Mouse (Mus musculus) lung, adult 2 months (tissue): Measurements from ENCODE around the gene Ksr2. TPM values are rescaled to one million over a fixed set of nuclear protein-coding genes. Genes with fewer than 3 reads are reported as not detected.

ENCODE experiments used
- DNase-seq: peaks from one replicate; pipeline ENCODE4 v3.0.0; 2022
- H3K4me1 ChIP-seq: fragments of 200-500 bp; 2 replicates; pipeline ENCODE4 v1.6.1; 2011; ENCODE audit warnings: low read length; ENCODE audit not compliant: control insufficient read depth, insufficient read depth
- H3K4me3 ChIP-seq: fragments of 200-500 bp; replicated peaks from 2 replicates; pipeline ENCODE3; 2011; ENCODE audit warnings: low read depth, mild to moderate bottlenecking, control low read depth, low read length; ENCODE audit errors: extremely low read depth
- CTCF ChIP-seq: fragments of 200-500 bp; IDR thresholded peaks from 2 replicates; pipeline ENCODE4 v1.5.1; 2011; ENCODE audit warnings: mild to moderate bottlenecking, low read length, control low read depth; ENCODE audit not compliant: insufficient read depth
- POLR2A ChIP-seq: fragments of 200-500 bp; IDR thresholded peaks from 2 replicates; pipeline ENCODE4 v1.6.1; 2011; ENCODE audit warnings: low read depth, mild to moderate bottlenecking, control low read depth, low read length, borderline replicate concordance; ENCODE audit errors: extremely low read depth
- WGBS: fragments of 180-500 bp; shearing (Covaris S2); methylation state at CpG from one replicate; pipeline ENCODE4 v1.1.7; 2018; 5-methylcytosine and 5-hydroxymethylcytosine counted together
- polyA plus RNA-seq: library from polyadenylated mRNA; depleted of rRNA; stranded (reverse); fragments of >200 nt; gene quantifications from 2 replicates; pipeline ENCODE4 v1.2.3, GENCODE M21; 2012

The Ksr2 gene
- polyA plus RNA-seq, 1 experiment = 0.06 TPM

- 72% methylated on average over 14 of the region's 14 CpGs for WGBS
- TF ChIP-seq POLR2A (no peak), CTCF (no peak)
- H3K4me1 ChIP-seq = no peaks in the 10 kb centered on the region
- no peak for DNase-seq
- H3K4me3 ChIP-seq = no peak overlapping the region
Observed at GRCm38 (mm10) chr5:117572428-117572827, 158.6 kb downstream of the Ksr2 start.

GRCm38 (mm10) chr5:117574894-117575293, 161.1 kb downstream of the Ksr2 start:
- TF ChIP-seq CTCF (no peak), POLR2A (no peak)
- no peak for DNase-seq
- Histone ChIP-seq H3K4me1 (no peaks in the 10 kb centered on the region), H3K4me3 (no peak overlapping the region)
- WGBS = 54% methylated on average over 7 of the region's 7 CpGs

- TF ChIP-seq CTCF (no peak), POLR2A (no peak)
- no peak for DNase-seq
- no peak overlapping the region for H3K4me3 ChIP-seq
- H3K4me1 ChIP-seq = no peaks in the 10 kb centered on the region
- 79% methylated on average over 5 of the region's 5 CpGs for WGBS
Observed at GRCm38 (mm10) chr5:117577598-117577997, 163.8 kb downstream of the Ksr2 start.

- 78% methylated on average over 3 of the region's 3 CpGs for WGBS
Observed at GRCm38 (mm10) chr5:117581711-117582110, 167.9 kb downstream of the Ksr2 start.

GRCm38 (mm10) chr5:117584428-117584827, 170.6 kb downstream of the Ksr2 start:
- DNase-seq = no peak
- no peak overlapping the region for H3K4me3 ChIP-seq
- TF ChIP-seq POLR2A = no peak
- no peak for TF ChIP-seq CTCF
- 37% methylated on average over 1 of the region's 1 CpGs for WGBS
- H3K4me1 ChIP-seq = no peaks in the 10 kb centered on the region

More at GRCm38 (mm10) chr5:117581711-117582110, 167.9 kb downstream of the Ksr2 start:
- DNase-seq = no peak
- TF ChIP-seq CTCF = no peak
- TF ChIP-seq POLR2A = no peak
- no peak overlapping the region for H3K4me3 ChIP-seq
- no peaks in the 10 kb centered on the region for H3K4me1 ChIP-seq

GRCm38 (mm10) chr5:117589266-117589665, 175.5 kb downstream of the Ksr2 start:
- Histone ChIP-seq H3K4me1 (no peaks in the 10 kb centered on the region), H3K4me3 (no peak overlapping the region)
- WGBS = 39% methylated on average over 6 of the region's 6 CpGs
- no peak for DNase-seq
- TF ChIP-seq CTCF (no peak), POLR2A (no peak)

- TF ChIP-seq CTCF = no peak
- TF ChIP-seq POLR2A = no peak
- no peaks in the 10 kb centered on the region for H3K4me1 ChIP-seq
- 38% methylated on average over 19 of the region's 19 CpGs for WGBS
- no peak for DNase-seq
- no peak overlapping the region for H3K4me3 ChIP-seq
Observed at GRCm38 (mm10) chr5:117593273-117593672, 179.5 kb downstream of the Ksr2 start.

- TF ChIP-seq CTCF (no peak), POLR2A (no peak)
- WGBS = 76% methylated on average over 3 of the region's 3 CpGs
- no peaks in the 10 kb centered on the region for H3K4me1 ChIP-seq
- DNase-seq = no peak
- no peak overlapping the region for H3K4me3 ChIP-seq
Observed at GRCm38 (mm10) chr5:117596803-117597202, 183.0 kb downstream of the Ksr2 start.

- no peak overlapping the region for H3K4me3 ChIP-seq
- DNase-seq = no peak
- TF ChIP-seq CTCF = no peak
- no peak for TF ChIP-seq POLR2A
- 62% methylated on average over 9 of the region's 9 CpGs for WGBS
- H3K4me1 ChIP-seq = no peaks in the 10 kb centered on the region
Observed at GRCm38 (mm10) chr5:117602026-117602425, 188.2 kb downstream of the Ksr2 start.

GRCm38 (mm10) chr5:117607761-117608309, 194.0 kb downstream of the Ksr2 start:
- 56% methylated on average over 15 of the region's 15 CpGs for WGBS
- H3K4me1 ChIP-seq = no peaks in the 10 kb centered on the region
- no peak overlapping the region for H3K4me3 ChIP-seq
- TF ChIP-seq CTCF = no peak
- TF ChIP-seq POLR2A = no peak
- DNase-seq = no peak
